17 mouse cellular contexts compared by ENCODE assay signal in the genomic region with DNA sequence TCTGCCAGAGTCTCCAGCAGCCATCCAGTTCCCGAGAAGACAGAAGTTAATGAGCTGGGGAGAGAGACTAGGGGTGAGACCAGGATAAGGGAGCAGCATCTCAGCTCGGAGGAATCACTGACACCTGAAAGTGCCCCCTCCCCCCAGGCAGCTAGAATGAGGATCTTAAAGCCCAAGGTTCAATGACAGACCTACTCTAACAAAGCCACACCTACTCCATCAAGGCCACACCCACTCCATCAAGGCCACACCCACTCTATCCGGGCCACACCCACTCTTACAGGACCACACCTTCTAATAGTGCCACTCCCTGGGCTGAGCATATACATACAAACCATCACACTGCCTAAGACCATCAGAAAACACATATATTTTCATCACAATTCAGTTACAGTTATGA.
"Had no signal": no experiment of that assay in that cellular context is flagged by ENCODE, and none has a peak within 500 bp of the region (broad histone marks: within the 10 kb centered on the region; RNA-seq: fewer than 3 reads in every experiment).

No protein-coding gene starts in this region.

- H3K27ac ChIP-seq: kidney, postnatal 0 days; limb, embryonic 15.5 days; liver, embryonic 15.5 days; midbrain, embryonic 10.5 days; neural tube, embryonic 15.5 days had no signal

- H3K27me3 ChIP-seq: limb, embryonic 15.5 days; liver, embryonic 15.5 days; neural tube, embryonic 15.5 days had no signal

- H3K9me3 ChIP-seq: limb, embryonic 15.5 days; neural tube, embryonic 15.5 days had no signal

- H3K9ac ChIP-seq: limb, embryonic 15.5 days; liver, embryonic 15.5 days; lung, embryonic 14.5 days; neural tube, embryonic 15.5 days had no signal

- H3K4me3 ChIP-seq: limb, embryonic 15.5 days; liver, embryonic 15.5 days; midbrain, embryonic 10.5 days; myocyte; neural tube, embryonic 15.5 days had no signal

- H3K4me1 ChIP-seq: limb, embryonic 15.5 days; neural tube, embryonic 15.5 days had no signal

- H3K4me2 ChIP-seq: limb, embryonic 15.5 days; liver, embryonic 15.5 days; lung, embryonic 14.5 days; neural tube, embryonic 15.5 days had no signal

- H3K36me3 ChIP-seq: neural tube, embryonic 15.5 days had no signal

- DNase-seq: kidney, adult 8-10 months; layer of hippocampus, adult 9-11 months; layer of hippocampus, postnatal 36 days; lung, embryonic 14.5 days; lung, postnatal 10 days; lung, postnatal 4 days; midbrain, embryonic 14.5 days; right cerebral cortex, adult 18-20 months; right cerebral cortex, postnatal 25 days; thymus, adult 2 months; thymus, postnatal 25 days had no signal
